Mouse (Mus musculus) urinary bladder, postnatal 25 days (tissue): ENCODE measurements at regions not wholly inside any gene's neighbourhood (a gene's known extent, or its start where the extent isn't known, plus 50 kb on each side); places are given as distances from the start of the nearest gene placed in this dataset.
A peak's percentile ranks its signal among the peaks of the same experiment; 100 is the strongest.

Experiments
- DNase-seq: peaks from one replicate; pipeline ENCODE4 v3.0.0; 2022; ENCODE audit warnings: low spot score

GRCm38 (mm10) chr12:32489415-32490139 is 111.1 kb downstream of the Ccdc71l start:
- no peak for DNase-seq

GRCm38 (mm10) chr12:32504196-32504595 is 125.7 kb downstream of the Ccdc71l start:
- no peak for DNase-seq

GRCm38 (mm10) chr12:32508671-32509070 is 130.2 kb downstream of the Ccdc71l start:
- DNase-seq, result no peak

- no peak for DNase-seq
These were observed 147.1 kb downstream of the Ccdc71l start for GRCm38 (mm10) chr12:32525586-32525985.

- DNase-seq, result no peak
These were observed 152.7 kb downstream of the Ccdc71l start for GRCm38 (mm10) chr12:32531216-32531615.

GRCm38 (mm10) chr12:32533641-32534040 is 155.1 kb downstream of the Ccdc71l start:
- DNase-seq, result no peak

- DNase-seq, result no peak
These were observed 167.0 kb downstream of the Ccdc71l start for GRCm38 (mm10) chr12:32545466-32545865.

GRCm38 (mm10) chr12:32546356-32546755 is 167.9 kb downstream of the Ccdc71l start:
- no peak for DNase-seq

GRCm38 (mm10) chr12:32553793-32554192 is 175.3 kb downstream of the Ccdc71l start:
- no peak for DNase-seq

GRCm38 (mm10) chr12:32567777-32568176 is 189.3 kb downstream of the Ccdc71l start:
- DNase-seq, result no peak

GRCm38 (mm10) chr12:32581304-32581703 is 202.8 kb downstream of the Ccdc71l start:
- no peak for DNase-seq

- no peak for DNase-seq
These were observed 217.1 kb upstream of the Nampt start for GRCm38 (mm10) chr12:32602131-32602815.

- no peak for DNase-seq
These were observed 214.0 kb upstream of the Nampt start for GRCm38 (mm10) chr12:32605353-32605752.

GRCm38 (mm10) chr12:32615000-32615399 is 204.3 kb upstream of the Nampt start:
- DNase-seq, result no peak

- DNase-seq, result no peak
These were observed 203.3 kb upstream of the Nampt start for GRCm38 (mm10) chr12:32616086-32616485.

GRCm38 (mm10) chr12:32617031-32617430 is 202.3 kb upstream of the Nampt start:
- no peak for DNase-seq

GRCm38 (mm10) chr12:32619830-32620229 is 199.5 kb upstream of the Nampt start:
- DNase-seq, result no peak

- no peak for DNase-seq
These were observed 197.6 kb upstream of the Nampt start for GRCm38 (mm10) chr12:32621739-32622138.

GRCm38 (mm10) chr12:32628552-32628951 is 190.8 kb upstream of the Nampt start:
- DNase-seq, result no peak

GRCm38 (mm10) chr12:32632935-32633334 is 186.4 kb upstream of the Nampt start:
- DNase-seq, result no peak

GRCm38 (mm10) chr12:32635055-32635454 is 184.3 kb upstream of the Nampt start:
- DNase-seq, result no peak

GRCm38 (mm10) chr12:32637400-32638100 is 181.8 kb upstream of the Nampt start:
- DNase-seq, result peak; percentile 15

- no peak for DNase-seq
These were observed 178.8 kb upstream of the Nampt start for GRCm38 (mm10) chr12:32640591-32640990.
